Mouse (Mus musculus) layer of hippocampus, adult 11-12 months (tissue): ENCODE data around the gene Gps1.
"Not testable (repeated sequence)": the region's sequence is repeated elsewhere in the genome, so short reads cannot be mapped to it uniquely, and the experiment has no call there.

Source experiments
- DNase-seq: peaks from one replicate; pipeline ENCODE4 v3.0.0; 2022; ENCODE audit warnings: low spot score

The Gps1 gene

DNA sequence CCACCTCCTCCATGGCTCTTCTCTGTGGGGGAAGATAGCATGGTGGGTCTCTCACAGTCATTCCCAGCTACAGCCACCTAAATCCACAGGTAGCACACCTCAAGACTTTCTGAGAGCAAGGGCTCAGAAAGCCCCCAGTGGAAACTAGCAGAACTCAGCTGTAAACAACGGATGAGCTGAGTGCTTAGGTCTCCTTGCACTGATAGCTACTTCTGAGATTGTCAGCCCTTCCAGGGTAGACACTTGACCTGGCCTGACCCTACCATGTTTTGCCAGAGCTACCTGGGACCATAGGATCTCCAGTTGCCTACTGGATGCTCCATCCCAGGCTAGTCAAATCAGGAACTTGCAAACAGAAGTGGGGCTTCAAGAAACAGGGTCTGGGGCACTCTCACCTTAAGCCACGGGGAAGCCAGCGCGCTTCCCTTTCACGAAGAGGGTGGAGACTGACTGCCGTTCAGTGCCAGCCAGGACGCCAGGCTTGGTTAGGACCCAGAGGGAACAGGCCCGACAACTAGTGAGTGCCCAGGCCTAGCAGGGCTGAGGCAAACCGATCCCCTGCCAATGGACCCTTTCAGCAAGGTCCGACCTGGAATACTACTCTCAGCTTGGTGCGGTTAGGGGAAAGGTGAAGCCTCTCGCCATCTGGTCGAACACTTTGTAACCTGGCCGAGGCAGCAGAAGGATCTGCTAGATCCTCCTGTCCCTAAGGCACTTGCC is 38.9 kb downstream of the Gps1 start:
- no peak for DNase-seq

DNA sequence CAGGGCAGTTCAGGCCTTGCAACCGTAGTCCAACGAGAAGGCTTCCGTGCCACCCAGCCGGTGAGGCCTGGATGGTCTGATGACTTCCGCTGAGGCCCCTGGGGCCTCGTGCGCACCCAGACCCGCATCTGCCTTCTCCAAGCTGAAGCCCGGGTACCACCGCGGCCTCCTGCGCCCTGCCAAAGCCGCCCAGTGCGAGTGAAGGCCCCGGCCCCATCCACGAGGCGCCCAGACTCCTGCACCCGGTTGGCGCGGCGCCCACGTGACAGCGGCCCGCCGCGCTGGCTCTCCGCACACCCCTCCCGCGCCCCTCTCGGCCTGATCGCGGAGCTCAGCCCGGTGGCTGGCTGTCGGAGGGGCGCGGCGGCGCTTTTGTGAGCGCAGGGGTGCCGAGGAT is 39.5 kb downstream of the Gps1 start:
- no peak for DNase-seq

DNA sequence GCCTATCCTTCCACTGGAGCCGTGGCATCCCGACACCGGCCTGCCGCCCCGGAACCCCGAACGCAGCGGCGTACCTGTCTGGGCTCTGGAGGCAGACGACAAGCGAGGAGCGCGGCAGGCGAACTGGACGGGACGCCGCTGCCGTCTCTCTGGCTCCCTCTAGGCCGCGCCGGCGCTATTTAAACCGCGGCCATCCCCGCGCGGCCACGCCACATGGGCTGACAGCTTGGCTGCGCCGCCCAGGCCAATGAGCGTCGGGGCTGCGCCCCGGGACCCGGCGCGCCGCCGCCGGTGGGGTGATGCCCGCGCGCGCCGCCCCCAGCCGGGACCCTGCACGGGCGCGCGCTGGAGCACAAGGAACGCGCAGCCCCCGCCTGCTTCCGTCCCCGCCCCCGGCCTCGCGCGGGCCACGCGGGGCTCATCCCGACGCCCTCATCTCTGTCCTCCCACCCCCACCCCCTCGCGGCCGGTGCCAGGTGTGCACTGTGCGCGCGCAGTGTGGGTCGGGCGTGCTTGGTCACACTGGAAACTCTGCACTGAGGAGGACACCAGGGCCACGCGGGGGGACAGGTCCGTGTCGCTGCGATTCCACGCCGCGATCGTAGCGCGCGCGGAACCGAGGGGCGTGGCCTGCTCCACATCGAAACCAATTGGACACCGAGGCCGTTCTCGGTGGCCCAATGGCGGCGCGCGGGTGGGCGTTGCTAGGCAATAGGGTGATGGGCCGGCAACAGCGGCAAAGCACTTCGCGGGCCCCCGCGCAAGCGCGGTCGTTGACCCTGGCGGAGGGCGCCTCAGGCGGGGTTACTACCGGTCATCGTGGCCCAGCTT is 40.1 kb downstream of the Gps1 start, which contains the start of gene Fasn:
TSS of gene Fasn (minus strand) at position 592 of the 831 bp plus-strand sequence.
- DNase-seq, result peak; percentile 98

DNA sequence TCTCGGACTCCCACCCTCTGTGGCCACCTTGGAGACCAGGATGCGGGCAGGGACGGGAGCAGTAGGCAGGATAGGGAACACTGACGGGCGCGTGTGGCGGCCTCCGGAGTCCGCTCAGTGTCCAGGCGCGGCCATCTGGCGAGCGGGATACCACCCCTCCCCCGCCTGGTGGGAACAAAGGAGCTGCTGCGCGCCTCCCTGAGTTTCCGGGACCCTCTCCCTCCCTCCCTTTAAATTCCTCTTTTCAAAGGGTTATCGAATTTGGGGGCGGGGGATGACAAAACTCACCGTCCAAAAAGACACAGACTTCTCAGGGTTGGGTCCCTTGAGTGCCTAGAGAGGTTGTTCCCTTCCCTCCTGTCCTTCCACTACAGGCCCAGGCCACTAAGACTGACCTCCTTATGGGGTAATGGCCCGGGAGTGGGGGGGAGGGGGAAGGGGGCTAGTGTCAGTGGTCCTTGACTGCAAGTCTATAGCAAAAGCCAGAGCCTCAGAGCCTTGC is 40.8 kb downstream of the Gps1 start:
- no peak for DNase-seq

DNA sequence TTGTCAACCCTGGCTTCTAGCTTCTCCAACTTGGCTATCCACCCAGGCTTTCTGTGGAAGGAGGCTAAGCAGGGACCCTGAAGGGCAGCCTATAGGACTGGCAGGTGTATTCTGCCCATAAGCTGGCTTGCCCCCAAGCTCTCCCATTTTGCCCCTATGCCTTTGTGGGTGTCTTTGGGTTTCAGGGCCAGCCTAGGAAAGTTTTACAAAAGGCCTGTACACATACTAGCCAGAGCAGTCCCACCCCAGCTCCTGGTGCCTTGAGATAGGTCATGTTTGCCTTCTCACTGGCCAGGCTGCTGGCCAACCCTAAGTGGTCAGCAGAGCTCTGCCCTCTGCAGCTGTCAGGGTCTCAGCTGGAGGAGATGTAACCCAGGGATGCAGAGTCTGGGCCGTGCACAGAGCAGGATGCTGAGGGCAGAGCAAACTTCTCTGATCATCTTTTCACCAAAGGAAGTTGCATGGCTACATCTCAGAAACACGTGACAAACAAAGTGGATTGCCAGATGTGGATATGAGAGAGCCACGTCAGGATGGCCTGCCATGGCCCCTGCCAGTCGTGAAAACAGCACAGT is 41.3 kb downstream of the Gps1 start:
- DNase-seq, result no peak

DNA sequence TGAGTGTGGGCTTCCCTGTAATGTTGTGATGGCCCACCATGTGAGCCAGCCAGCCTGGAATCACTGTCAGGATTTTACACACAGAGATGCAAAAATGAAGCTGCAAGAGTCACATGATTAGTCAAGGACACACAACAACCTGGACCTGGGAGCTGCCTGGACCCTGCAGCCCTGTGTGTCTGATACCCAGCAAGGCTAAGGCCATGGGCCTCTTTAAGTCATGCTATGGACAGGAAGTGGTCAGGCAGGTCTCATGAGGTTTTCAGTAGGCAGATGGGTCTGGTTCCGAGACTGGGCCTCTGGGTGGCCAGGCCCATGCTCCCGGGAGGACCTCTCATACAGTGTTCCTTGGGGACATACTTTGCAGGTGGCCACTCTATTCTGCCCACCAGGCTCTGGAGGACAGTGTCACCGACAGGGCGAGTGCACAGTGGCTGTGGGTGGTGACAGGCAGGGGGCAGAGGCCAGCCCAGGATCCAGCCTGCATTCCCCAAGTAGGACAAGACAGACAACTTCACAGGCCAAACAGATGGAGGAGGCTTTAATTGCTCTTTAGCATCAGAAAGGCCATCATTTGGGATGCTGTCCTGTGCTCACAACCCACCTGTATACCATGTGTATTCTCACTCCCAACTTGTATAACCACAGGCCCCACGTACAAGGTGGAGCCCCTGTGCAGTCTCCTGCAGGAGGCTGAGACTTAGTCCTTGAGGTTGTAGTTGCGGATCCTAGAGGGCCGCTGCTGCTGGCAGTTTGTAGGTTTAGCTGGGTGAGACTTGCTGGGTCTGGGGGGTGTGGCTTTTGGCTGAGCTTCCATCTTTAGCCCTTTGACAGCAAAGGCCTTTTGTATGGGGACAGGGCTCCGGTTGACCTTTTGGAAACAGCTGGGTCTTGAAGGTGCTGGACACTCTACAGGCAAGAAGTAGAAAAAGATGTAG is 42.2 kb downstream of the Gps1 start:
- DNase-seq, result no peak

DNA sequence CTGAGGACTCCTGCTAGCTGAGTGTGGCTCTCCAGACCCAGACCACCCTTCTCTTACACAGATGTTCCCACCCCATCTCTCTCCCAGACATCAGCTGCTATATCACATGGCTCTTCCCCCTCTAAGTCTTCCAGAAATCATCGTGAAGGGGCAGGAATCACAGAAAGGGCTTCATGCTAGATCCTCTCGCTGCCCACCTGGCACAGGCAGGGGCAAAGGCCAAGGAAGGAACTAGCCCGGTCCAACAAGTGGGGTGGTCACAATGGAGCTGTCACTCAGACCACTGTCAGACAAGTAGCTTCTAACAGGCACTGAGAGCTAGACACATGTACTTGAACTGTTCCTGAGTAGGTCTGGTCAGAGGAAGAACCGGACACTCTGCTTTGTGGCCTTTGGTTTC is 44.3 kb downstream of the Gps1 start:
- no peak for DNase-seq

DNA sequence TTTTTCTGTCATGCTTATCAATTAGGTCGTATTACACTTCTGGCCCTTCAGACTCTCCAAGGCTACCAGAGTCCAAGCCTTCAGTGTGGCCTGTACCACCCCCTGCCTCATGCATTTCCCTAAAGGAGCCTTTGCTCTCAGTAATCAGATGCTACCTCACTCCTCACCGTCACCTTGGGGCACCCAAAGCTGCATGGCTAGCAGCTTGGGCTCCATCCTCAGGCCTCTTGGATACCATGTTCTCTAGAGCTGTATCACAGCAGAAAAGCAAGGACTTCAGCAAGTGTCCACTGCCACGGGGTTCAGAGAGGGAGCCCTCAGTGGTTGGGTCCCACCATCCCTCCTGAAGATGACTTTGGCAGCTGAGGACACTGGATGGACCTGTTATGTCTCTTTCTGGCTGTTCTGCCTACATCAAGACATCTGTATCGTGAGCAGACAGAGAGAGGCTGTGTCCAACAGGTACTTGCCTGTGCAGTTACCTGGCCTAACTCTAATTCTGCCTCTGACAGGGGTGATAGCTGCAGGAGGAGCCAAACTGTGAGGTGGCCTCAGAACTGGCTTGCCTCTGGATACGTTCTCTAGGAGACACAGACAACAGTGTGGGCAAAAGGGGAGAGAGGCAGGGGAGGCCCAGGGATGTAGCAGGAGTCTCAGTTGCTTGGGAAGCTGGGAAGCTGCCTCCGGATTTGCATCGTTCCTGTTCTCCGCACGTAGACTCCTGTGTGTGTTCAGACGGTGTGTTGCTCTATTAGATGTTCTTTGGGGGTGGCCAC is 45.9 kb downstream of the Gps1 start:
- DNase-seq, result no peak

DNA sequence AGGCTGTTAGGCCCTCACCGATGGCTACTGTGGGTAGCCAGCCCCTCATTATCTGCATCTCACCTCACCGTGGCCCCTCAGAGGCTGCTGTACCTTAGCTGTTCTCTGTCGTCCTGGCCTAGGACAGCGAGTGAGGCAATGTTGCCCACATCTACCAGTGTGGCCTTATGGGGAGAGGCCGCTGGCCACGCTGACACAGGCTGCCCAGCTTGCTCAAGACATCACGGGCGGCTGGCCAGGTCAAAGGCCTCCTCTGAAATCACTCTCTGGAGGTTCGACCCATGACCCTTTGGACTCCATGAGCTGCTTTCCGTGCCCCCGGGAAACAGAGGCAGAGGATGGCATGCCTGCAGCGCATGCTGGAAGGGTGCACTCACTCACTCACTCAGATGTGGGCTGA is 46.6 kb downstream of the Gps1 start:
- no peak for DNase-seq

DNA sequence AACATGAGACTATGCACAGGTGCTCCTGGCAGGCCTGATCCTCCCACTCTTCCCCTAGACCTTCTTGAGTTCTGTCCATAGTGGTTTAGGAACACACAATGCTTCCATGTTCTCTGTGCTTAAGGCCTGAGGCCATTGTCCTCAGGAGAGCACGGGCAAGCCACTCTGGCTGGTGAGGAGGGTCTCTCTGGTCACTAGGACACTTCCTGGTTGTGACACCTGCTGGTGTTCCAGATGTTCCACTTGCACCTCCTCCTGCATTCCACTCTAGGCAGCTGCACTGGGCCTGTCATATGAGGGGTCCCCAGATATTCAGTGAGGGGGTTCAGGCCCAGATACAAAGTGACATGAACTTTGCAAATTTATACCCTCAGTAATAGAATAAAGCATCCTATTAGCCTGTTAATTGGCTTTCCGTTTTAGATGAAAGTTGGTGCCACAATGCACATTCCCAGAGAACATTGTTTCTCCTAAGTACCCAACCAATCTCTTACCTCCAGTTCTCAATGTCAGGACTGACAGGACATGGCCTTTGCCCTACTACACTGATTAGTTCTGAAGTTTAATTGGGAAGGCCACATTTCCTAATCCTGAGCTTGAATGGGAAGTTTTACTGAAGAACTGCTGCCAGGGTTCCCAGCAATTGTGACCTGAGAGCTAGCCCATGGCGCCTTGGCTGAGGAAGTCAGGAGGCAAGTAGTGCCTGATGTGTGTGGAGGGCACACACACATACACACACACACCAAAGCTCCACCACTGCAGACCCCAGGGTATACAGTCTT is 47.8 kb downstream of the Gps1 start:
- no peak for DNase-seq

DNA sequence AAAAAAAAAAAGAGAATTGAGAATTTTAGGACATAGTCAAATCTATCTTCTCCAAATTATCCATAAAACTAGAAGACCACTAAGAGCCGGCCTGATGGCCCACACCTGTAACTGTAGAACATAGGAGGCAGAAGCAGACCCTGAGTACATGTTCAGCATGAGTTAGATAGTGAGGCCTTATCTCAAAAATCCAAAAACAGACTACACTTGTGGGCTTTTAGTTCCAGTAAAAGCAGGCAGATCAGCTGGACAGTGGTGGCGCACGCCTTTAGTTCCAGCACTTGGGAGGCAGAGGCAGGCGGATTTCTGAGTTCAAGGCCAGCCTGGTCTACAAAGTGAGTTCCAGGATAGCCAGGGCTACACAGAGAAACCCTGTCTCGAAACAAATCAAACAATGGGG is 48.9 kb downstream of the Gps1 start:
- DNase-seq, result not testable (repeated sequence)

DNA sequence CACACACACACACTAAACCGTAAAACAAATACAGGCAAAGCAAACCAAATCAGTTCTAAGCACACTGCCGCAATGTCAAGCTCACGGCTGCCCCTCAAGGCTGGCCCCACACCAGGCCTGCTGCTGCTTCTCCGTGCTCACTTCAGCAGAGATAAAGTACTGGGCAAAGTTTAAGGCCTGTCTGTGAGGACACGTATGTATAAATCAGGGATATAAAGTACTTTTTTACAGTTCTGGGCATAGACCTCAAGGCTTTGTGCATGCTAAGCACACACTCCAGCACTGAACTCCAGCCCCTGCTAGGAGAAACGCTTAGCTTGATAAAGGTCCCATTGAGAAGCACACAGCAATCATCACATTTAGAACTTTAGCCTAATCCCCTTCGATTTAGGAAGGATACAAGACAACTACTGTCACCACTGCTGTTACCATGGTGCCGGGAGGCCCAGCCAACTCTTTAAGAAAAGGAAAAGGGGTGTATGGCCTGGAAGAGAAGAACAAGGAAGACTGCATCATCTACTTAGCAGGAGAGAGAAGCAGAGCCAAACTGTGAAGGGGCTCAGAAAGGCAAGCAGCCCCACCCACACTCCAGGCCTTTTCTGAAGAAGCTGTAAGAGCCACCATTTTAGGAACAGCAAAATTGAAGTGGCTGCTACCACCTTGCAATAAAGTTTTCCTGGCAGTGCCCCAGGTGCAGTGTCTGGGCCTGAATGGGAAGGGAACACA is 49.6 kb downstream of the Gps1 start:
- no peak for DNase-seq
